Mouse (Mus musculus): ENCODE data around the gene Arhgap31. TPM values are rescaled to one million over a fixed set of nuclear protein-coding genes. Genes with fewer than 3 reads are reported as not detected.
A peak's percentile ranks its signal among the peaks of the same experiment; 100 is the strongest.

The Arhgap31 gene
- total RNA-seq, 2 experiments from 2014 or later: 18.0 to 18.7 TPM

GRCm38 (mm10) chr16:38613646-38614045 lies 99.4 kb downstream of the Arhgap31 start:
- intact Hi-C loops (cut with DNase I): loop anchor here (10.0 kb wide), 2 partner anchors 111 to 201 kb away; no protein-coding TSS in a partner anchor
- DNase-seq: no peak

- intact Hi-C loops (cut with DNase I): loop anchor here (10.0 kb wide), 2 partner anchors 112 to 202 kb away; no protein-coding TSS in a partner anchor
- no peak for DNase-seq
Measured at GRCm38 (mm10) chr16:38612646-38613045, 100.4 kb downstream of the Arhgap31 start.

- intact Hi-C loops (cut with DNase I): no loop called here
- DNase-seq: no peak
Measured at GRCm38 (mm10) chr16:38609092-38609491, 104.0 kb downstream of the Arhgap31 start.

GRCm38 (mm10) chr16:38608687-38609086 lies 104.4 kb downstream of the Arhgap31 start:
- no peak for DNase-seq
- intact Hi-C loops (cut with DNase I): no loop called here

- intact Hi-C loops (cut with DNase I): no loop called here
Measured at GRCm38 (mm10) chr16:38606509-38606908, 106.6 kb downstream of the Arhgap31 start.

GRCm38 (mm10) chr16:38602989-38603804 lies 109.9 kb downstream of the Arhgap31 start:
- intact Hi-C loops (cut with DNase I): no loop called here
- peak; percentile 53 for DNase-seq

More at GRCm38 (mm10) chr16:38606509-38606908, 106.6 kb downstream of the Arhgap31 start:
- DNase-seq: no peak

GRCm38 (mm10) chr16:38598986-38599680 lies 113.9 kb downstream of the Arhgap31 start:
- DNase-seq: no peak
- intact Hi-C loops (cut with DNase I): no loop called here

- intact Hi-C loops (cut with DNase I): no loop called here
- no peak for DNase-seq
Measured at GRCm38 (mm10) chr16:38596651-38597050, 116.4 kb downstream of the Arhgap31 start.

GRCm38 (mm10) chr16:38596099-38596498 lies 117.0 kb downstream of the Arhgap31 start:
- intact Hi-C loops (cut with DNase I): no loop called here
- DNase-seq: no peak

GRCm38 (mm10) chr16:38594435-38594834 lies 118.6 kb downstream of the Arhgap31 start:
- intact Hi-C loops (cut with DNase I): no loop called here
- no peak for DNase-seq

- no peak for DNase-seq
- intact Hi-C loops (cut with DNase I): no loop called here
Measured at GRCm38 (mm10) chr16:38592946-38593345, 120.1 kb downstream of the Arhgap31 start.

GRCm38 (mm10) chr16:38592026-38592678 lies 120.9 kb downstream of the Arhgap31 start:
- intact Hi-C loops (cut with DNase I): no loop called here
- DNase-seq: no peak

- intact Hi-C loops (cut with DNase I): no loop called here
- DNase-seq: no peak
Measured at GRCm38 (mm10) chr16:38591506-38591905, 121.6 kb downstream of the Arhgap31 start.

- intact Hi-C loops (cut with DNase I): no loop called here
- no peak for DNase-seq
Measured at GRCm38 (mm10) chr16:38587572-38587971, 125.5 kb downstream of the Arhgap31 start.

- intact Hi-C loops (cut with DNase I): no loop called here
- no peak for DNase-seq
Measured at GRCm38 (mm10) chr16:38587163-38587562, 125.9 kb downstream of the Arhgap31 start.

GRCm38 (mm10) chr16:38585186-38585585 lies 127.9 kb downstream of the Arhgap31 start:
- intact Hi-C loops (cut with DNase I): no loop called here
- no peak for DNase-seq

GRCm38 (mm10) chr16:38584761-38585160 lies 128.3 kb downstream of the Arhgap31 start:
- DNase-seq: no peak
- intact Hi-C loops (cut with DNase I): no loop called here

GRCm38 (mm10) chr16:38571481-38571880 lies 141.6 kb downstream of the Arhgap31 start:
- no peak for DNase-seq
- intact Hi-C loops (cut with DNase I): no loop called here

GRCm38 (mm10) chr16:38568192-38568591 lies 144.9 kb downstream of the Arhgap31 start:
- intact Hi-C loops (cut with DNase I): no loop called here
- DNase-seq: no peak

- intact Hi-C loops (cut with DNase I): no loop called here
- DNase-seq: no peak
Measured at GRCm38 (mm10) chr16:38563516-38563915, 149.6 kb downstream of the Arhgap31 start.

GRCm38 (mm10) chr16:38562968-38563327 lies 150.1 kb downstream of the Arhgap31 start:
- no peak for DNase-seq
- intact Hi-C loops (cut with DNase I): no loop called here
